Mouse (Mus musculus) myocyte (in vitro differentiated cells): ENCODE data around the gene Zan. TPM values are rescaled to one million over a fixed set of nuclear protein-coding genes. Genes with fewer than 3 reads are reported as not detected.

Experiments
- H3K27me3 ChIP-seq: one replicate; pipeline ENCODE4 v1.6.1; 2011; ENCODE audit not compliant: control insufficient read depth, insufficient read depth, insufficient read length
- H3K36me3 ChIP-seq: one replicate; pipeline ENCODE4 v1.6.1; 2011; ENCODE audit not compliant: control insufficient read depth, insufficient read depth
- H3K4me2 ChIP-seq: one replicate; pipeline ENCODE4 v1.6.1; 2011; ENCODE audit warnings: low read depth, control low read depth
- H3K4me3 ChIP-seq: one replicate; pipeline ENCODE4 v1.5.1; 2011; ENCODE audit warnings: mild to moderate bottlenecking, control low read depth, moderate library complexity
- H3K79me2 ChIP-seq: one replicate; pipeline ENCODE4 v1.6.1; 2011; ENCODE audit not compliant: control insufficient read depth, insufficient read depth
- H3ac ChIP-seq: one replicate; pipeline ENCODE4 v1.6.1; 2011; ENCODE audit not compliant: control insufficient read depth, insufficient read length
- CEBPB ChIP-seq: IDR thresholded peaks from 2 replicates; pipeline ENCODE4 v1.6.1; 2011; ENCODE audit warnings: mild to moderate bottlenecking, moderate library complexity; ENCODE audit not compliant: poor library complexity, insufficient read depth, severe bottlenecking
- E2F4 ChIP-seq: IDR thresholded peaks from one replicate; pipeline ENCODE4 v1.6.1; 2011; ENCODE audit warnings: mild to moderate bottlenecking, control low read depth, moderate library complexity; ENCODE audit not compliant: insufficient read depth
- MAX ChIP-seq: IDR thresholded peaks from one replicate; pipeline ENCODE4 v1.6.1; 2011; ENCODE audit warnings: low read depth, mild to moderate bottlenecking, control low read depth
- MYOD1 ChIP-seq, 3 experiments: IDR thresholded peaks; one replicate each; pipeline ENCODE4 v1.6.1; 2011; ENCODE audit warnings: control low read depth in 2 of 3, low read depth in 2 of 3, mild to moderate bottlenecking in 2 of 3, moderate library complexity in 1 of 3; ENCODE audit not compliant: insufficient read length in 2 of 3, control insufficient read depth in 1 of 3
- MYOG ChIP-seq, 3 experiments: IDR thresholded peaks; one replicate each; pipeline ENCODE4 v1.6.1; 2011; ENCODE audit warnings: control low read depth in 2 of 3, low read depth in 2 of 3, mild to moderate bottlenecking in 2 of 3; ENCODE audit not compliant: insufficient read length in 2 of 3, control insufficient read depth in 1 of 3, insufficient read depth in 1 of 3
- POLR2A ChIP-seq: IDR thresholded peaks from one replicate; pipeline ENCODE4 v1.6.1; 2011; ENCODE audit warnings: low read depth, mild to moderate bottlenecking, control low read depth, moderate library complexity; ENCODE audit not compliant: insufficient read length
- POLR2AphosphoS2 ChIP-seq: IDR thresholded peaks from one replicate; pipeline ENCODE4 v1.6.1; 2011; ENCODE audit warnings: low read depth, control low read depth; ENCODE audit not compliant: insufficient read length
- REST ChIP-seq: IDR thresholded peaks from one replicate; pipeline ENCODE4 v1.6.1; 2011; ENCODE audit warnings: mild to moderate bottlenecking, control low read depth, moderate library complexity; ENCODE audit not compliant: insufficient read depth, insufficient read length
- SRF ChIP-seq: IDR thresholded peaks from one replicate; pipeline ENCODE4 v1.6.1; 2011; ENCODE audit warnings: low read depth; ENCODE audit not compliant: control insufficient read depth, insufficient read length
- TCF12 ChIP-seq: IDR thresholded peaks from one replicate; pipeline ENCODE4 v1.6.1; 2011; ENCODE audit warnings: mild to moderate bottlenecking, control low read depth; ENCODE audit not compliant: poor library complexity, insufficient read depth, severe bottlenecking
- TCF3 ChIP-seq: IDR thresholded peaks from one replicate; pipeline ENCODE4 v1.6.1; 2011; ENCODE audit warnings: low read depth, control low read depth; ENCODE audit not compliant: insufficient read length
- USF1 ChIP-seq: IDR thresholded peaks from one replicate; pipeline ENCODE4 v1.6.1; 2011; ENCODE audit warnings: low read depth, mild to moderate bottlenecking, control low read depth, moderate library complexity
- polyA plus RNA-seq: library from polyadenylated mRNA; unstranded; fragments of >200 nt; fragmentation: generic; extraction: Trizol; gene quantifications from one replicate; pipeline ENCODE4 v1.2.1, GENCODE M21; 2012; ENCODE audit warnings: missing spikeins

Zan gene
- polyA plus RNA-seq, 1 experiment, result 0.01 TPM

GRCm38 (mm10) chr5:137342407-137343012 lies 134.4 kb downstream of the Zan start:
- H3ac ChIP-seq, result no peak overlapping the region
- TF ChIP-seq POLR2A (no peak), E2F4 (no peak), MYOG (IDR thresholded peaks at IDR 0.05; ENCODE audit: control insufficient read depth in 1 of 3, insufficient read depth in 1 of 3, insufficient read length in 2 of 3, low read depth in 2 of 3) (no peak), MYOD1 (IDR thresholded peaks at IDR 0.05; ENCODE audit: control insufficient read depth in 1 of 3, insufficient read length in 2 of 3, low read depth in 2 of 3) (no peak), CEBPB (no peak), TCF12 (no peak), TCF3 (no peak), REST (no peak), SRF (no peak), USF1 (no peak), POLR2AphosphoS2 (no peak), MAX (no peak)

GRCm38 (mm10) chr5:137340222-137340621 lies 136.6 kb downstream of the Zan start:
- Histone ChIP-seq H3K27me3 (no peaks in the 10 kb centered on the region), H3ac (no peak overlapping the region), H3K79me2 (no peaks in the 10 kb centered on the region), H3K4me3 (no peak overlapping the region), H3K36me3 (no peaks in the 10 kb centered on the region), H3K4me2 (no peak overlapping the region)
- no peak for TF ChIP-seq MYOD1 (IDR thresholded peaks at IDR 0.05; ENCODE audit: control insufficient read depth in 1 of 3, insufficient read length in 2 of 3, low read depth in 2 of 3)
- no peak for TF ChIP-seq SRF

More at GRCm38 (mm10) chr5:137342407-137343012, 134.4 kb downstream of the Zan start:
- H3K27me3 ChIP-seq, result no peaks in the 10 kb centered on the region
- no peak overlapping the region for H3K4me3 ChIP-seq
- no peak overlapping the region for H3K4me2 ChIP-seq
- H3K36me3 ChIP-seq, result no peaks in the 10 kb centered on the region
- H3K79me2 ChIP-seq, result no peaks in the 10 kb centered on the region

GRCm38 (mm10) chr5:137339290-137339979 lies 137.4 kb downstream of the Zan start:
- peak overlapping the region; percentile 28 for H3K4me3 ChIP-seq
- H3K4me2 ChIP-seq, result peak overlapping the region; percentile 74
- TF ChIP-seq E2F4, result no peak
- TF ChIP-seq REST, result no peak
- no peak for TF ChIP-seq MYOD1 (IDR thresholded peaks at IDR 0.05; ENCODE audit: control insufficient read depth in 1 of 3, insufficient read length in 2 of 3, low read depth in 2 of 3)
- TF ChIP-seq MYOG (IDR thresholded peaks at IDR 0.05; ENCODE audit: control insufficient read depth in 1 of 3, insufficient read depth in 1 of 3, insufficient read length in 2 of 3, low read depth in 2 of 3), result no peak
- TF ChIP-seq POLR2AphosphoS2, result no peak
- no peak for TF ChIP-seq SRF
- TF ChIP-seq CEBPB, result no peak
- no peak for TF ChIP-seq USF1
- no peak for TF ChIP-seq POLR2A
- H3ac ChIP-seq, result no peak overlapping the region
- H3K36me3 ChIP-seq, result no peaks in the 10 kb centered on the region
- no peaks in the 10 kb centered on the region for H3K79me2 ChIP-seq
- H3K27me3 ChIP-seq, result no peaks in the 10 kb centered on the region

- no peaks in the 10 kb centered on the region for H3K36me3 ChIP-seq
- H3K4me3 ChIP-seq, result peak overlapping the region; percentile 28
- no peak overlapping the region for H3ac ChIP-seq
- H3K79me2 ChIP-seq, result no peaks in the 10 kb centered on the region
- peak overlapping the region; percentile 74 for H3K4me2 ChIP-seq
- H3K27me3 ChIP-seq, result no peaks in the 10 kb centered on the region
- TF ChIP-seq MYOD1 (IDR thresholded peaks at IDR 0.05; ENCODE audit: control insufficient read depth in 1 of 3, insufficient read length in 2 of 3, low read depth in 2 of 3) (no peak), POLR2AphosphoS2 (no peak)
Measured at GRCm38 (mm10) chr5:137338663-137339289, 138.1 kb downstream of the Zan start.

- peak overlapping the region; percentile 28 for H3K4me3 ChIP-seq
- H3K4me2 ChIP-seq, result peak overlapping the region; percentile 74
- H3K27me3 ChIP-seq, result no peaks in the 10 kb centered on the region
- H3ac ChIP-seq, result no peak overlapping the region
- TF ChIP-seq E2F4 (no peak), POLR2A (peak; percentile 71), REST (no peak), MYOG (IDR thresholded peaks at IDR 0.05; ENCODE audit: control insufficient read depth in 1 of 3, insufficient read depth in 1 of 3, insufficient read length in 2 of 3, low read depth in 2 of 3) (peak in 1 of 3 experiments; percentile 8), SRF (no peak), CEBPB (no peak), TCF3 (no peak), TCF12 (no peak), USF1 (peak; percentile 99), MAX (no peak), POLR2AphosphoS2 (peak; percentile 84), MYOD1 (IDR thresholded peaks at IDR 0.05; ENCODE audit: control insufficient read depth in 1 of 3, insufficient read length in 2 of 3, low read depth in 2 of 3) (peak in 1 of 3 experiments; percentile 13)
- no peaks in the 10 kb centered on the region for H3K36me3 ChIP-seq
- H3K79me2 ChIP-seq, result no peaks in the 10 kb centered on the region
Measured at GRCm38 (mm10) chr5:137338256-137338655, 138.6 kb downstream of the Zan start.
